Mouse (Mus musculus) C2C12 (cell line): ENCODE data around the gene Ormdl3.

ENCODE experiments used
- CEBPB ChIP-seq: IDR thresholded peaks from one replicate; pipeline ENCODE4 v1.6.1; 2011; ENCODE audit warnings: low read depth, mild to moderate bottlenecking, control low read depth, moderate library complexity
- CTCF ChIP-seq: IDR thresholded peaks from one replicate; pipeline ENCODE4 v1.5.1; 2011; ENCODE audit not compliant: control insufficient read depth, insufficient read depth, insufficient read length
- FOSL1 ChIP-seq: IDR thresholded peaks from one replicate; pipeline ENCODE4 v1.8.0; 2011; ENCODE audit warnings: mild to moderate bottlenecking, low read length; ENCODE audit not compliant: poor library complexity, insufficient read depth, severe bottlenecking
- MAX ChIP-seq: IDR thresholded peaks from one replicate; pipeline ENCODE4 v1.6.1; 2011; ENCODE audit warnings: mild to moderate bottlenecking, control low read depth
- MYOD1 ChIP-seq: IDR thresholded peaks from one replicate; pipeline ENCODE4 v1.6.1; 2011; ENCODE audit warnings: low read depth; ENCODE audit not compliant: control insufficient read depth, insufficient read length
- MYOG ChIP-seq: IDR thresholded peaks from one replicate; pipeline ENCODE4 v1.6.1; 2011; ENCODE audit not compliant: control insufficient read depth, insufficient read length; ENCODE audit errors: extremely low read depth
- USF1 ChIP-seq: IDR thresholded peaks from one replicate; pipeline ENCODE4 v1.6.1; 2011; ENCODE audit warnings: low read depth, mild to moderate bottlenecking, control low read depth, moderate library complexity

- TF ChIP-seq MYOG (no peak), USF1 (no peak), CTCF (no peak), MYOD1 (no peak), MAX (no peak), CEBPB (no peak), FOSL1 (no peak)
These were observed 38.6 kb upstream of the Ormdl3 start, which contains the start of the genes Gm12355 and Gsdma3 for GRCm38 (mm10) chr11:98625611-98626410.
